Mouse (Mus musculus): ENCODE data around the gene Bicral.

- TF ChIP-seq CTCF (IDR thresholded peaks at IDR 0.05; ENCODE audit: insufficient read depth, low read depth, low read length) (no peak), POLR2A (IDR thresholded peaks at IDR 0.05; ENCODE audit: insufficient read depth, low read depth, low read length) (no peak)
Measured at GRCm38 (mm10) chr17:46813637-46814036, 44.6 kb downstream of the Bicral start.
